In the genomic region with DNA sequence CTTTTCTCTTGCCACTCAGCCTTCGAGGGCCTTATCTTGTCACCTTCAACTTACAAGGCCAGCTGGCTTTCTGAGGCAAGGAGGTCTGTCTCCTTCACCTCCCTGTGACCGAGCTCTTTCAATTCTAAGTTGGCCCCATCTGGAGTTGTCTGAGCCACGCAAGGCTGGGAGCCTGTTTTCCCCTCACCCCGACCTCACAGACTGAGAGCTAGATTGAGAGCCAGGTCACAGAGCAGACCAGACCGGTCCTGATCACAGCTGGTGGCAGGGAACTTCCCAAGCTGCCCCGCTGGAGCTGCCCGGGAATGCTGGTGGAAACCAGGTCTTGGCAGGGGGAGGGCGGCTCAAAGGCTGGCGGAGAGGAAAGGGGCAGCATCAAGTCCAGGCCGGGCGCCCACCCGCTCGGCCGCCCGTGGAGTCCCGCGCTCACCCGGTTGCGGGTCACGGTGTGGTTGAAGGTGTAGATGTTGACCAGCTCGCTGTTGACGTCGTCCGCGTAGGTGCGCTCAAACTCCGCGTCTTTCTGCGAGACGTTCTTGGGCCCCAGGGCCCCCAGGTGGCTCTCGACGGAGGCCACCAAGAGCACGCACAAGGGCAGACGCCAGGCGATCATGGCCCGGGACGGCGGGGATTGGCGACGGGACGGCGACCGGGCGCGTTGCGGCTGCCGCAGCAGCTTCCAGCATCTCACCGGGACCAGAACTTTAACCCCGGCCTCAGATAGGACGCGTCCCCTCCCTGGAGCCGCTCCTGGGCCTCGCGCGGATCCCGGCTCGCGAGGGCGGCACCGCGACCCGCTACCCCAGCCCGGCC, we compare ENCODE assay signal across 7 mouse cellular contexts. TPM values are rescaled to one million over a fixed set of nuclear protein-coding genes. Genes with fewer than 3 reads are reported as not detected.
A peak's percentile ranks its signal among the peaks of the same experiment; 100 is the strongest.
DNase-seq lines count a peak whose midpoint lies in the region; ATAC-seq and TF ChIP-seq lines count a peak whose summit lies in the region.

No protein-coding gene starts in this region.

- H3K9ac ChIP-seq in heart, postnatal 0 days (replicated peaks; ENCODE audit: low read depth, low read length): peak overlapping the region; percentile 93

- no peak for TF ChIP-seq POLR2A in bone marrow macrophage, adult 2 months (IDR thresholded peaks at IDR 0.05; ENCODE audit: borderline replicate concordance, low read depth, low read length)

- H3K9me3 ChIP-seq in heart, postnatal 0 days (replicated peaks; ENCODE audit: control insufficient read depth, low read length): no peaks in the 10 kb centered on the region

- peak overlapping the region; percentile 66 for H3K4me3 ChIP-seq in bone marrow macrophage, adult 2 months (ENCODE audit: insufficient read depth, low read length)
- H3K4me3 ChIP-seq in heart, postnatal 0 days (ENCODE audit: low read depth, low read length): peak overlapping the region; percentile 87

- H3K4me1 ChIP-seq in bone marrow macrophage, adult 2 months (ENCODE audit: control insufficient read depth, insufficient read depth, low read length): peaks cover 23% of the 10 kb centered on the region
- peaks cover 12% of the 10 kb centered on the region for H3K4me1 ChIP-seq in heart, postnatal 0 days (ENCODE audit: control insufficient read depth, insufficient read depth)

- peak; percentile 33 for DNase-seq in MEL-GATA-1-ER (ENCODE audit: extremely low read depth, low read depth)
- DNase-seq in heart, postnatal 0 days (ENCODE audit: low spot score): peak; percentile 54
- peak; percentile 66 to 81 for DNase-seq in kidney, postnatal 4 days
- peak; percentile 62 to 70 for DNase-seq in lung, postnatal 4 days
- DNase-seq in right cerebral cortex, adult 2 months (ENCODE audit: low spot score in 2 of 2): peak; percentile 50 to 68

- peak overlapping the region; percentile 30 for H3K27ac ChIP-seq in bone marrow macrophage, adult 2 months (ENCODE audit: insufficient read depth, low read depth, low read length)
- peak overlapping the region; percentile 95 for H3K27ac ChIP-seq in heart, postnatal 0 days (ENCODE audit: low read depth)

- no peak for TF ChIP-seq EP300 in heart, postnatal 0 days (IDR thresholded peaks at IDR 0.05; ENCODE audit: low read depth)

- H3K36me3 ChIP-seq in heart, postnatal 0 days (replicated peaks; ENCODE audit: control insufficient read depth, insufficient read depth, low read length): peaks cover 28% of the 10 kb centered on the region

- H3K27me3 ChIP-seq in heart, postnatal 0 days (ENCODE audit: control insufficient read depth, insufficient read depth, low read length): no peaks in the 10 kb centered on the region

- under 1% methylated on average over 61 of the region's 63 CpGs for WGBS in heart, postnatal 0 days

- peak overlapping the region; percentile 81 for H3K4me2 ChIP-seq in heart, postnatal 0 days (ENCODE audit: low read depth, low read length)

- peak; percentile 18; the same call in 1 of the 2 replicates for ATAC-seq in erythroid progenitor cell, adult 5-6 weeks (replicated peaks; ENCODE audit: low FRiP score, poor library complexity, severe bottlenecking)
- ATAC-seq in heart, postnatal 0 days (ENCODE audit: insufficient read depth, low read depth): peak; percentile 51

- no peak for TF ChIP-seq CTCF in bone marrow macrophage, adult 2 months (IDR thresholded peaks at IDR 0.05; ENCODE audit: low read depth, low read length)
- no peak for TF ChIP-seq CTCF in heart, postnatal 0 days (IDR thresholded peaks at IDR 0.05; ENCODE audit: low read depth)

RNA-seq across cellular contexts. Expression of a gene that starts 0.6 kb away (rescaled TPM):
- polyA plus RNA-seq in bone marrow macrophage, adult 2 months (2012; ENCODE audit: insufficient read depth, insufficient read length, missing spikeins): 110 and 122 TPM in 2 replicates
- total RNA-seq in erythroid progenitor cell, adult 5-6 weeks (2015; ENCODE audit: low replicate concordance): 16.3 and 20.5 TPM in 2 replicates
- 17.2 and 22.2 TPM in 2 replicates for total RNA-seq in erythroid progenitor cell, adult 5-6 weeks (2017; ENCODE audit: low replicate concordance)
- total RNA-seq in heart, postnatal 0 days (2014; rRNA removed; ENCODE audit: low replicate concordance): 78.4 and 80.3 TPM in 2 replicates
- polyA plus RNA-seq in heart, postnatal 0 days (2015; fragmentation: Nextera tagmentation; extraction: Ambion mirVana): 29.9 and 31.4 TPM in 2 replicates

RNA-seq across cellular contexts. Expression of a gene that starts 18.6 kb away (rescaled TPM):
- polyA plus RNA-seq in bone marrow macrophage, adult 2 months (2012; ENCODE audit: insufficient read depth, insufficient read length, missing spikeins): 7.1 and 9.9 TPM in 2 replicates
- not detected in 2 replicates for total RNA-seq in erythroid progenitor cell, adult 5-6 weeks (2015; ENCODE audit: low replicate concordance)
- total RNA-seq in erythroid progenitor cell, adult 5-6 weeks (2017; ENCODE audit: low replicate concordance): not detected in 2 replicates
- total RNA-seq in heart, postnatal 0 days (2014; rRNA removed; ENCODE audit: low replicate concordance): 65.0 and 610 TPM in 2 replicates
- polyA plus RNA-seq in heart, postnatal 0 days (2015; fragmentation: Nextera tagmentation; extraction: Ambion mirVana): 54.5 and 65.2 TPM in 2 replicates

RNA-seq across cellular contexts. Expression of a gene that starts 47.8 kb away (rescaled TPM):
- 30.5 and 33.0 TPM in 2 replicates for polyA plus RNA-seq in bone marrow macrophage, adult 2 months (2012; ENCODE audit: insufficient read depth, insufficient read length, missing spikeins)
- 11.5 and 28.9 TPM in 2 replicates for total RNA-seq in erythroid progenitor cell, adult 5-6 weeks (2015; ENCODE audit: low replicate concordance)
- total RNA-seq in erythroid progenitor cell, adult 5-6 weeks (2017; ENCODE audit: low replicate concordance): 71.4 and 81.8 TPM in 2 replicates
- 27.4 and 42.9 TPM in 2 replicates for total RNA-seq in heart, postnatal 0 days (2014; rRNA removed; ENCODE audit: low replicate concordance)
- polyA plus RNA-seq in heart, postnatal 0 days (2015; fragmentation: Nextera tagmentation; extraction: Ambion mirVana): 30.5 and 32.4 TPM in 2 replicates

RNA-seq across cellular contexts. Expression of a gene that starts 48.2 kb away (rescaled TPM):
- polyA plus RNA-seq in bone marrow macrophage, adult 2 months (2012; ENCODE audit: insufficient read depth, insufficient read length, missing spikeins): 22.3 and 27.6 TPM in 2 replicates
- 7.6 and 13.4 TPM in 2 replicates for total RNA-seq in erythroid progenitor cell, adult 5-6 weeks (2015; ENCODE audit: low replicate concordance)
- total RNA-seq in erythroid progenitor cell, adult 5-6 weeks (2017; ENCODE audit: low replicate concordance): 10.1 and 12.5 TPM in 2 replicates
- 31.7 and 57.1 TPM in 2 replicates for total RNA-seq in heart, postnatal 0 days (2014; rRNA removed; ENCODE audit: low replicate concordance)
- polyA plus RNA-seq in heart, postnatal 0 days (2015; fragmentation: Nextera tagmentation; extraction: Ambion mirVana): 12.0 and 15.0 TPM in 2 replicates

RNA-seq across cellular contexts. Expression of a gene that starts 58.0 kb away (rescaled TPM):
- polyA plus RNA-seq in bone marrow macrophage, adult 2 months (2012; ENCODE audit: insufficient read depth, insufficient read length, missing spikeins): 41.0 and 44.9 TPM in 2 replicates
- total RNA-seq in erythroid progenitor cell, adult 5-6 weeks (2015; ENCODE audit: low replicate concordance): 29.3 and 31.4 TPM in 2 replicates
- 52.9 and 68.6 TPM in 2 replicates for total RNA-seq in erythroid progenitor cell, adult 5-6 weeks (2017; ENCODE audit: low replicate concordance)
- 41.0 and 50.3 TPM in 2 replicates for total RNA-seq in heart, postnatal 0 days (2014; rRNA removed; ENCODE audit: low replicate concordance)
- 83.6 and 92.8 TPM in 2 replicates for polyA plus RNA-seq in heart, postnatal 0 days (2015; fragmentation: Nextera tagmentation; extraction: Ambion mirVana)

Comparison
In these comparisons a context has a peak if more than half of its experiments do, and no peak if none do; other contexts are left out.
1. Peak in every context shown above with its lines: DNase-seq, ATAC-seq, H3K4me3 ChIP-seq and H3K27ac ChIP-seq.
2. RNA of a gene that starts 18.6 kb away (total RNA-seq): 65.0 to 610 TPM in heart, postnatal 0 days; not detected in erythroid progenitor cell, adult 5-6 weeks; every median in the first group is over 10 times any median in the second.